Mouse (Mus musculus) liver, embryonic 11.5 days (tissue): ENCODE measurements at regions not wholly inside any gene's neighbourhood (a gene's known extent, or its start where the extent isn't known, plus 50 kb on each side); places are given as distances from the start of the nearest gene placed in this dataset.
"Not testable (repeated sequence)": the region's sequence is repeated elsewhere in the genome, so short reads cannot be mapped to it uniquely, and the experiment has no call there.

Experiments
- ATAC-seq: fragments of 200-750 bp; cut with Nextera tagmentation; replicated peaks from 2 replicates; pipeline ENCODE4 v1.8.0; 2017; ENCODE audit warnings: moderate number of reproducible peaks, mild to moderate bottlenecking, moderate TSS enrichment, moderate library complexity; ENCODE audit not compliant: low FRiP score
- DNase-seq: peaks from one replicate; pipeline ENCODE4 v3.0.0-alpha.2; 2017; ENCODE audit warnings: low spot score
- H3K27ac ChIP-seq: fragments of 300-500 bp; sonication (generic); 2 replicates; pipeline ENCODE4 v1.5.1; 2014; ENCODE audit warnings: mild to moderate bottlenecking, low read depth, low read length, control low read depth
- H3K27me3 ChIP-seq: fragments of 300-500 bp; sonication (generic); replicated peaks from 2 replicates; pipeline ENCODE4 v1.6.1; 2014; ENCODE audit warnings: low read length, mixed read lengths; ENCODE audit not compliant: control insufficient read depth, insufficient read depth
- H3K36me3 ChIP-seq: fragments of 300-500 bp; sonication (generic); 2 replicates; pipeline ENCODE4 v1.6.1; 2014; ENCODE audit warnings: mild to moderate bottlenecking, low read length, moderate library complexity, mixed read lengths; ENCODE audit not compliant: control insufficient read depth, insufficient read depth
- H3K4me1 ChIP-seq: fragments of 300-500 bp; sonication (generic); replicated peaks from 2 replicates; pipeline ENCODE4 v1.6.1; 2014; ENCODE audit warnings: low read length, mixed read lengths; ENCODE audit not compliant: control insufficient read depth, insufficient read depth
- H3K4me2 ChIP-seq: fragments of 300-500 bp; sonication (generic); 2 replicates; pipeline ENCODE4 v1.6.1; 2014; ENCODE audit warnings: mild to moderate bottlenecking, control low read depth, moderate library complexity
- H3K4me3 ChIP-seq: fragments of 300-500 bp; sonication (generic); 2 replicates; pipeline ENCODE4 v1.5.1; 2014; ENCODE audit warnings: low read depth, low read length, control low read depth
- H3K9ac ChIP-seq: fragments of 300-500 bp; sonication (generic); 2 replicates; pipeline ENCODE4 v1.6.1; 2014; ENCODE audit warnings: low read depth, low read length, control low read depth
- H3K9me3 ChIP-seq: fragments of 300-500 bp; sonication (generic); 2 replicates; pipeline ENCODE4 v1.6.1; 2016; ENCODE audit warnings: low read length, inconsistent platforms, mixed read lengths; ENCODE audit not compliant: control insufficient read depth
- WGBS: fragments of 180-500 bp; shearing (Covaris S2); extraction: QIAGEN DNeasy Blood & Tissue Kit; methylation state at CpG from one replicate; pipeline ENCODE4 v1.1.7; 2014; 5-methylcytosine and 5-hydroxymethylcytosine counted together

DNA sequence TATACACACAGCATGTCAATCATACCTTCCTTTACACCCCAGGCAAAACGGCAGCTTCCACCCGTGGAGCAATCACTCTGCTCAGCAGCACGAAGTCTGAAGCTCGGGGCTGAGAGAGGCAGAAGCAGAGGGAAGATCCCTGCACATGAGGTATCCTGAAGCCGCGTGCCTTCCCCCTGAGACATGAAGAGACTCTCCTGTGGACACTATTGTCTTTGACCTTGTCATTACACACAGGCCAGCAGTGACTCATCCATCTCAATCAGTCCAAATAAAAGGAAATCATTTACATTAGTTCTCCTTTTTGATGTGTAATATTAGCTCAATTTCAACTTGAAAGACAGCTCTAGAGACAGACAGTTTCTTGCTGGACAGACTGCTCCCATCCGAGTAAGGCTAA is 228.4 kb upstream of the 1700012A03Rik start:
- Histone ChIP-seq H3K9ac (no peak overlapping the region), H3K9me3 (no peaks in the 10 kb centered on the region), H3K4me3 (no peak overlapping the region), H3K4me2 (no peak overlapping the region), H3K4me1 (no peaks in the 10 kb centered on the region), H3K27ac (no peak overlapping the region), H3K36me3 (no peaks in the 10 kb centered on the region), H3K27me3 (no peaks in the 10 kb centered on the region)
- ATAC-seq (no peak), DNase-seq (no peak)
- 59% methylated on average over 7 of the region's 7 CpGs for WGBS

DNA sequence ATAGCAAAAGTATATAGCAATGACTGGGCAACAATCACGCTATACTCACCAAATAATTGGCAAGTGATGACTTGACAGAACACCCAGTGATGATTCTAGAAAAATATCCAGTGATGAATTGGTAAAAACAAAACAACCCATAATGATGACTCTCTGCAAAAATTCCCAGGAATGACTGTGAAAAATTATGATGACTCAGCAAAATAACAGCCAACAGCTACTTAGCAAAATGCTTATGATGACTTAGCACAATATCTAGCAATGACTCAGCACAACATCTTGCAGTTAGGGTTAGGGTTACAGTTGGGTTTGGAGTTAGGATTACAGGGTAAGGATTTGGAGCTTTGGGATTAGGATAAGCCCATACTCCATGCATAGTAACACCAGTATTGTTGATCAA is 232.4 kb upstream of the 1700012A03Rik start:
- no peak overlapping the region for H3K9ac ChIP-seq
- H3K27me3 ChIP-seq, result no peaks in the 10 kb centered on the region
- no peaks in the 10 kb centered on the region for H3K36me3 ChIP-seq
- no peak for DNase-seq
- 90% methylated on average over 1 of the region's 1 CpGs for WGBS
- H3K27ac ChIP-seq, result no peak overlapping the region
- H3K4me1 ChIP-seq, result no peaks in the 10 kb centered on the region
- no peaks in the 10 kb centered on the region for H3K9me3 ChIP-seq
- H3K4me3 ChIP-seq, result no peak overlapping the region
- no peak overlapping the region for H3K4me2 ChIP-seq
- ATAC-seq, result no peak

DNA sequence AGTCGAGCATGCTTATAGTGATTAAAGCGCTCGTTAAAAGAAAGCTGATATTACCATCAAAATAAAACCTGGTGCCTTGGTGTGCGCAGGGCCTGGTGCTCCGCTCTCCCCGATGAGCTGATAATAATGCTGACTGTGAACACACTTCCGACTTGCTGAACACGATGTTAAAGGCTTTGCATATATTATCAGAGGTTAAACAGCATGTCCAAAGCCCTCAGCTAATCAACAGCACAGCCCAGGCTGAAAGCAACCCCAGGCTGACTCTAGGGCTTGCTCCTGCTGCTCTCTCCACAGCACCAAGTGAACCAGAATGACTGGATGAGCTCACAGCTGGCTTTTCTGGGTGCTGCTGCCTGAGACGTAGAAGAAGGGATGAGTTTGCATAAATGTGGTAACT is 238.2 kb upstream of the 1700012A03Rik start:
- WGBS, result 65% methylated on average over 9 of the region's 9 CpGs
- no peak overlapping the region for H3K27ac ChIP-seq
- DNase-seq, result no peak
- H3K4me3 ChIP-seq, result no peak overlapping the region
- no peaks in the 10 kb centered on the region for H3K27me3 ChIP-seq
- H3K4me2 ChIP-seq, result no peak overlapping the region
- ATAC-seq, result no peak
- no peaks in the 10 kb centered on the region for H3K4me1 ChIP-seq
- H3K9ac ChIP-seq, result no peak overlapping the region
- no peaks in the 10 kb centered on the region for H3K9me3 ChIP-seq
- H3K36me3 ChIP-seq, result no peaks in the 10 kb centered on the region

DNA sequence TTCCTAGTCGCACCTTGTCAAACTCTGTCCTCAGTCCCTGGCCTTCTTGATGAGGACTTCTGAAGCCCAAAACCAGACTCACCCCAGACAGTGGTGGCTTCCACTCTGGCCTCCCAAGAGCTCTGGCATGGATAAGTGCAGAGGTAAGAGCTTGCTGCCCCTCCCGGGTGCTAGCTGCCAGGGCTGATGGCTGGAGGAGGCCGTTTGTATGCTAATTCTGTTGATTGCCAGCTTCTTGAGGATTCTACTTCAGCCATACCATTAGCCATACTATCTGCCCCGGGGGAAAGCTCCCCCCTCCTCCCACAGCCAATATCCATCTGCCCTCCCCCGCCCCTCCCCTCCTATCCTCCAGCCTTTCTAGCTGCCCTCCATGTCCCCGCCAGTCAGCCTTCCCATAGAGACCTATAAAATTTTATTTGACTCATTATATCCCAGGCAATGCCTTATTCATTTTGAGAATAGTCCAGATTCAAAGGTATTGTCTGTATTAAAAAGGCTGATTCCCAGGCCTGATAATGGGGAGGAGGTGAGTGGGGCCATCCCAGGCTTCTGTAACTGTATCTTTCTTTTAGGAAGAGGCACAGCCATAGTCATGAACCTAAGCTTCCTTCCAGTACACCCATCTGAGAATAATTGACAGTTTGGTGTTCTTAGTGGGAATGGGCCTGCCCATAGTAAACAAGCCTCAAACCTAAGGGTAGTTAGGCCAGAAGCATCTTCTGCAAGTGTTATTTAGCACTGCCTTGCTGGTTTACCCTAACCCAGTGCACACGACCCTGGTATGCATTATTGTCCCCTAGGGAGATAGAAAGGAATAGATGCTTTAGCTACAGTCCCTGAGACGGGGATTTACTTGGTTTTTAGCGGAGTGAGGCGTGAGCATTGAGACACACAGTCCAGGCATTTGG is 239.2 kb upstream of the 1700012A03Rik start:
- H3K9me3 ChIP-seq, result no peaks in the 10 kb centered on the region
- H3K36me3 ChIP-seq, result no peaks in the 10 kb centered on the region
- no peaks in the 10 kb centered on the region for H3K27me3 ChIP-seq
- H3K27ac ChIP-seq, result no peak overlapping the region
- no peak for DNase-seq
- no peak overlapping the region for H3K4me3 ChIP-seq
- H3K9ac ChIP-seq, result no peak overlapping the region
- WGBS, result 55% methylated on average over 10 of the region's 10 CpGs
- ATAC-seq, result no peak
- no peak overlapping the region for H3K4me2 ChIP-seq
- H3K4me1 ChIP-seq, result no peaks in the 10 kb centered on the region

DNA sequence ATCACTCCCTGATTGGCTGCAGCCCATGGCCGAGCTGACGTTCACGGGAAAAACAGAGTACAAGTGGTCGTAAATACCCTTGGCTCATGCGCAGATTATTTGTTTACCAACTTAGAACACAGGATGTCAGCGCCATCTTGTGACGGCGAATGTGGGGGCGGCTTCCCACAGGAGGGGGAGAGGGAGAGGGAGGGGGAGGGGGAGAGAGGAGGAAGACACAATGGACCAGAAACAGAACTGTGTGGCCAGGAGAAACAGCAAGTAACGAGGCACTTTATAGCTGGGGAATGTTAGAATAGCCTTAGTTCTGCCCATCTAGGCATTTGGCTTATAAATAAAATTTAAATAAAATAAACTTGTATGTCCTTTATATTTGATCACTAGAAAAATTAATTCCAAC is 240.7 kb upstream of the Podxl start:
- not testable (repeated sequence) for DNase-seq, H3K4me2 ChIP-seq, H3K9ac ChIP-seq, H3K9me3 ChIP-seq, H3K36me3 ChIP-seq, H3K27ac ChIP-seq, H3K4me1 ChIP-seq, ATAC-seq, H3K4me3 ChIP-seq, H3K27me3 ChIP-seq
- 68% methylated on average over 5 of the region's 10 CpGs for WGBS

DNA sequence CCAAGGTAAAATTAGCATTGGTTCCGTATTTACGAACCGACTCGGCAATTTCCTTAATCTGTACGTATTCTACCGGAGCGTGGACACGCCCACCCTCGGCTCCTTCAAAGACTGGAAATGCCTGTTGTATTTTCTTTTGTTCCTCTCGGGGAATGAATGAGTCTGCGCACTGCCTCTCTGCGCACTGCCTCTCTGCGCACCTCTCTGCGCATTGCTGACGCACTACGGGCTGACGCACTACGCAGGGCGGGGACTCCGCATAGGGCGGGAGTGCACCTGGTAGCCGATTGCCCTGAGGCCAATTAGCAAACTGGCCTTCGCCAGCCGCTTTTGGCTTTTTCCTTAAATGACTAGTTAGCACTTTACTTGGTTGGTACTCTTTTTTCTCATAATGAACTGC is 239.4 kb upstream of the Podxl start:
- ATAC-seq, H3K4me2 ChIP-seq, H3K9ac ChIP-seq, H3K4me1 ChIP-seq, DNase-seq, H3K9me3 ChIP-seq, H3K36me3 ChIP-seq, H3K4me3 ChIP-seq, H3K27ac ChIP-seq, H3K27me3 ChIP-seq: not testable (repeated sequence)
- WGBS, result 63% methylated on average over 11 of the region's 24 CpGs

DNA sequence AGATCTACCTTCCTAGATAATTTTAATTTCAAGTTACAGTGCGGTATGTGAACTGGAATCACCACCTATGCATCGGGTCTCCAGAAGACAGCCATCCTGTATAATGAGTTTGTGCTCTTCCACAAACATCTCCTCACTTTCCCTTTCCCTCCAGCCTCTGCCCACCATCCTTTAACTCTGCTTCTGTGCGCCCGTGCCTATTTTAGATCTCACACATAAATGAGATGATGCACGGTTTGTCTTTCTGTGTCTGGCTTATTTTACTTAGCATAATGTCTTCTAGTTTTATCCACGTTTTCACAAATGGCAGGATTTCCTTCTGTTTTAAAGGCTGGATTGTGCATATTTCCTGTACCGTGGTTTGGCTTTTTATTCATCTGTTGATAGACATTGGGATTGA is 227.8 kb upstream of the Podxl start:
- Histone ChIP-seq H3K9me3 (no peaks in the 10 kb centered on the region), H3K36me3 (no peaks in the 10 kb centered on the region), H3K27me3 (no peaks in the 10 kb centered on the region), H3K4me2 (no peak overlapping the region), H3K4me1 (no peaks in the 10 kb centered on the region), H3K4me3 (no peak overlapping the region), H3K9ac (no peak overlapping the region), H3K27ac (no peak overlapping the region)
- ATAC-seq (no peak), DNase-seq (no peak)
- 81% methylated on average over 7 of the region's 7 CpGs for WGBS

DNA sequence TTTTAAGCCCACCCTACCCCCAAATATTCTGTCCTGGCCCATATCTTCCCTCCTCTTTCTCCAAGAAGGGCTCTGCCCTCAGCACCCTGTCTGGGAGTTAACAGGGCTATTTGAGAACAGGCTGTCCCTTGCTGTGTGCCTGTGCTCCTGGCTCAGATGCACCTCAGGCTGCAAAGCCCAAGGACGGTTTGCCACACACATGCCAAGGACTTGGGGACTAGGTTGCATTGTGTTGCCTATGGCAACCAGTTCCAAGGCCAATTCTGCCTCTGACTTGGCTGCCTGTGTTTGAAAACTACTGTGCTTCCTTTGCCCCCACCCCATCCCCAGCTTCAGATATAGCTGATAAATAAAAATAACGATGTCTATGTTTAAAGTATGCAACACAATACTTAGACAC is 227.1 kb upstream of the Podxl start:
- no peak overlapping the region for H3K4me3 ChIP-seq
- no peaks in the 10 kb centered on the region for H3K4me1 ChIP-seq
- DNase-seq (no peak), ATAC-seq (no peak)
- H3K4me2 ChIP-seq, result no peak overlapping the region
- no peaks in the 10 kb centered on the region for H3K27me3 ChIP-seq
- H3K9ac ChIP-seq, result no peak overlapping the region
- 58% methylated on average over 2 of the region's 2 CpGs for WGBS
- no peak overlapping the region for H3K27ac ChIP-seq
- no peaks in the 10 kb centered on the region for H3K9me3 ChIP-seq
- H3K36me3 ChIP-seq, result no peaks in the 10 kb centered on the region

DNA sequence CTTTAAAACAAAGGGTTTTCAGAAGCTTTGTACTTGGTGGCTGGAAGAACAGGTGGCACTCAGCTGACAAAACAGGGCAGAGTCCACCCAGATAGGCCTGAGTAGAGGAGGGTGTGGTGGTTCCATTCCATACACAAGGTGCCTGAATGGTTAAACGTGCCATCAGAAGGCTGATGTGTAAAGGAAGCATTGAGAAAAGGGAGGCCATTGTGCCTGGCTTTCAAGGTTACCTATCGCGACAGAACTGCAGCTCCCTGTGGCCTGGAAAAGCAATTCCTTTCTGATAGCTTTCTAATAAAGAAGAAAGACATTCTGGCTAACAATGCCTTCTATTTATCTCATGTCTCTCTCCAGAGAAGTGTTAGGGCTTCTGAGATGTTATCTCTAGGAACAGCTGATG is 213.1 kb upstream of the Podxl start:
- no peak for DNase-seq
- 35% methylated on average over 3 of the region's 3 CpGs for WGBS
- Histone ChIP-seq H3K36me3 (no peaks in the 10 kb centered on the region), H3K9me3 (no peaks in the 10 kb centered on the region), H3K9ac (no peak overlapping the region), H3K27ac (no peak overlapping the region), H3K4me3 (no peak overlapping the region), H3K27me3 (no peaks in the 10 kb centered on the region), H3K4me1 (no peaks in the 10 kb centered on the region), H3K4me2 (no peak overlapping the region)
- ATAC-seq, result no peak
